Mouse (Mus musculus): ENCODE results near the gene Efcab5. TPM values are rescaled to one million over a fixed set of nuclear protein-coding genes. Genes with fewer than 3 reads are reported as not detected.

The Efcab5 gene
- 0.21 and 0.59 TPM in 2 replicates for polyA plus RNA-seq (2014; fragmentation: Nextera tagmentation; extraction: Ambion mirVana)

- WGBS = 88% methylated on average over 6 of the region's 6 CpGs
- H3K4me3 ChIP-seq (ENCODE audit: low read depth, low read length) = no peak within 1 kb of the TSS
- no peak for ATAC-seq (ENCODE audit: insufficient read depth, low FRiP score, low TSS enrichment)
- no peak within 1 kb of the TSS for H3K27ac ChIP-seq (ENCODE audit: low read depth, low read length)
- H3K36me3 ChIP-seq (ENCODE audit: control insufficient read depth, insufficient read depth, low read length) = no peaks in the 10 kb centered on the region
- no peaks in the 10 kb centered on the region for H3K4me1 ChIP-seq (ENCODE audit: control insufficient read depth, insufficient read depth, low read length)
- H3K9me3 ChIP-seq (ENCODE audit: control insufficient read depth, low read length) = no peaks in the 10 kb centered on the region
- no peak within 1 kb of the TSS for H3K4me2 ChIP-seq (ENCODE audit: low read depth)
- H3K9ac ChIP-seq (ENCODE audit: low read length) = no peak within 1 kb of the TSS
- DNase-seq (ENCODE audit: low spot score) = no peak
- no peaks in the 10 kb centered on the region for H3K27me3 ChIP-seq (ENCODE audit: control insufficient read depth, insufficient read depth, low read length)
Measured at GRCm38 (mm10) chr11:77188868-77189267, at the start of gene Efcab5. TSS of gene Efcab5 (minus strand) at chr11:77188968.

DNA sequence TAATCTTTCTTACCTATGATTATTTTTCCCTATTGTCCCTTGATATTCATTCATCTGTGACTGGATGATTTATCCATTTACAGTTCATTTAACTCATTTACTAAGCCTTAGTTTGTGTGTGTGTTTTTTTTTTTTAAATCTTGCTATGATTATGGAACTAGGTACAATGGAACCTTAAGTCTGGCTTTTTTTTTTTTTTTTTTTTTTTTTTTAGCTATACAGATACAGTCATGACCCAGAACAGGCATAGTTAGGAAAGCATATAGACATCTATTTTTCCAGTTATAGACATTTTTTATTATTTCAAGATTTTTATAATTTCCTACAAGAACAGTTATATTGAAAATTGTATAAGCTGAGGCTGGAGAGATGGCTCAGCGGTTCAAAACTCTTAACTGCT, 46.5 kb upstream of the Efcab5 start:
- Histone ChIP-seq H3K9ac (ENCODE audit: low read length) (no peak overlapping the region), H3K4me1 (ENCODE audit: control insufficient read depth, insufficient read depth, low read length) (no peaks in the 10 kb centered on the region), H3K27ac (ENCODE audit: low read depth, low read length) (no peak overlapping the region), H3K9me3 (ENCODE audit: control insufficient read depth, low read length) (no peaks in the 10 kb centered on the region), H3K36me3 (ENCODE audit: control insufficient read depth, insufficient read depth, low read length) (no peaks in the 10 kb centered on the region), H3K4me2 (ENCODE audit: low read depth) (no peak overlapping the region), H3K4me3 (ENCODE audit: low read depth, low read length) (no peak overlapping the region), H3K27me3 (ENCODE audit: control insufficient read depth, insufficient read depth, low read length) (no peaks in the 10 kb centered on the region)
- ATAC-seq (ENCODE audit: insufficient read depth, low FRiP score, low TSS enrichment) (no peak), DNase-seq (ENCODE audit: low spot score) (no peak)
- WGBS = 91% methylated on average over 1 of the region's 1 CpGs

DNA sequence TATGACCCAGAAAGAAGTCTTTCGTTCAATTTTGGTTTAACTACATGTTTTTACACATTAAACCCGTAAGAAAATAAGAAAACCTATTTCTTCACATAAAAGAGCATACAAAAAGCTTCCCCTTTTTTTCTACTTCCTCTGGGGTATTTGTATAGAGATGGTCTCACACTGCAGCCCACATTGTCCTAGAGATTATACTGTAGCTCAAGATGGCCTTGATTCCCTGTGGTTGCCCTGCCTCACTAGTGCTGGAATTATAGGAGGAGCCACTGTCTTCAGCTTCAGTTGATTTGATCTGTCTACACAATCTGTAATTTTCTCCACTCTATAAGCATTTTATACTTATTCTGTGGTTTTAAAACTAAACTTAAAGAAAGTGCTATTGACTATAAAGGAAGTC, 42.7 kb upstream of the Efcab5 start:
- ATAC-seq (ENCODE audit: insufficient read depth, low FRiP score, low TSS enrichment) (no peak), DNase-seq (ENCODE audit: low spot score) (no peak)
- Histone ChIP-seq H3K27ac (ENCODE audit: low read depth, low read length) (no peak overlapping the region), H3K4me2 (ENCODE audit: low read depth) (no peak overlapping the region), H3K4me1 (ENCODE audit: control insufficient read depth, insufficient read depth, low read length) (no peaks in the 10 kb centered on the region), H3K9ac (ENCODE audit: low read length) (no peak overlapping the region), H3K4me3 (ENCODE audit: low read depth, low read length) (no peak overlapping the region), H3K27me3 (ENCODE audit: control insufficient read depth, insufficient read depth, low read length) (no peaks in the 10 kb centered on the region), H3K36me3 (ENCODE audit: control insufficient read depth, insufficient read depth, low read length) (no peaks in the 10 kb centered on the region), H3K9me3 (ENCODE audit: control insufficient read depth, low read length) (no peaks in the 10 kb centered on the region)
- WGBS = 95% methylated on average over 2 of the region's 2 CpGs

- H3K4me2 ChIP-seq (ENCODE audit: low read depth) = no peak overlapping the region
- H3K36me3 ChIP-seq (ENCODE audit: control insufficient read depth, insufficient read depth, low read length) = no peaks in the 10 kb centered on the region
- no peak overlapping the region for H3K9ac ChIP-seq (ENCODE audit: low read length)
- no peak overlapping the region for H3K27ac ChIP-seq (ENCODE audit: low read depth, low read length)
- no peak overlapping the region for H3K4me3 ChIP-seq (ENCODE audit: low read depth, low read length)
- no peaks in the 10 kb centered on the region for H3K27me3 ChIP-seq (ENCODE audit: control insufficient read depth, insufficient read depth, low read length)
- no peaks in the 10 kb centered on the region for H3K4me1 ChIP-seq (ENCODE audit: control insufficient read depth, insufficient read depth, low read length)
- ATAC-seq (ENCODE audit: insufficient read depth, low FRiP score, low TSS enrichment) (no peak), DNase-seq (ENCODE audit: low spot score) (no peak)
- WGBS = 81% methylated on average over 2 of the region's 2 CpGs
- H3K9me3 ChIP-seq (ENCODE audit: control insufficient read depth, low read length) = no peaks in the 10 kb centered on the region
Measured at GRCm38 (mm10) chr11:77230765-77231164, 42.0 kb upstream of the Efcab5 start.

DNA sequence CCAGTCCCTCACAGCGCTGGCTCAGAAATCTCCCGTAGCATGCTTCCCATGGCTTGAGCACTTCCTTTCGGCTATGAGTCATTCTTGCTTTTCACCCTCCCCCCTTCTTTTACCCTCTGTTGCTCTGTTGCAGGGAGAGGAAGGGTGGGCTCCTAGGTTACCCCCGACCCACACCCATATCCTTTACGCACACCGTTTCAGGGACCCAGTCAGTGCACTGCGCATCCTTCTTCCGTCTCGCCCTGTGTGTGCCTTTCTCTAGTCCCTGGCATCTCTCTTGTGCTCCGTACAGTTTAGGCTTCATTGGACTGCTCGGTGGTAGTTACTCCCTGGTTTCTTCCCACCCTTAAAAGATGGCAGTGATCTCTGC, 28.0 kb upstream of the Efcab5 start:
- peak overlapping the region; percentile 84 for H3K9ac ChIP-seq (ENCODE audit: low read length)
- H3K4me1 ChIP-seq (ENCODE audit: control insufficient read depth, insufficient read depth, low read length) = peaks cover 5% of the 10 kb centered on the region; the same call in 1 of the 2 replicates
- H3K4me3 ChIP-seq (ENCODE audit: low read depth, low read length) = peak overlapping the region; percentile 90
- no peak for DNase-seq (ENCODE audit: low spot score)
- H3K4me2 ChIP-seq (ENCODE audit: low read depth) = peak overlapping the region; percentile 89
- peak overlapping the region; percentile 98 for H3K27ac ChIP-seq (ENCODE audit: low read depth, low read length)
- WGBS = under 1% methylated on average over 11 of the region's 11 CpGs
- peak; percentile 53 for ATAC-seq (ENCODE audit: insufficient read depth, low FRiP score, low TSS enrichment)
- H3K27me3 ChIP-seq (ENCODE audit: control insufficient read depth, insufficient read depth, low read length) = no peaks in the 10 kb centered on the region
- no peaks in the 10 kb centered on the region for H3K36me3 ChIP-seq (ENCODE audit: control insufficient read depth, insufficient read depth, low read length)
- no peaks in the 10 kb centered on the region for H3K9me3 ChIP-seq (ENCODE audit: control insufficient read depth, low read length)

DNA sequence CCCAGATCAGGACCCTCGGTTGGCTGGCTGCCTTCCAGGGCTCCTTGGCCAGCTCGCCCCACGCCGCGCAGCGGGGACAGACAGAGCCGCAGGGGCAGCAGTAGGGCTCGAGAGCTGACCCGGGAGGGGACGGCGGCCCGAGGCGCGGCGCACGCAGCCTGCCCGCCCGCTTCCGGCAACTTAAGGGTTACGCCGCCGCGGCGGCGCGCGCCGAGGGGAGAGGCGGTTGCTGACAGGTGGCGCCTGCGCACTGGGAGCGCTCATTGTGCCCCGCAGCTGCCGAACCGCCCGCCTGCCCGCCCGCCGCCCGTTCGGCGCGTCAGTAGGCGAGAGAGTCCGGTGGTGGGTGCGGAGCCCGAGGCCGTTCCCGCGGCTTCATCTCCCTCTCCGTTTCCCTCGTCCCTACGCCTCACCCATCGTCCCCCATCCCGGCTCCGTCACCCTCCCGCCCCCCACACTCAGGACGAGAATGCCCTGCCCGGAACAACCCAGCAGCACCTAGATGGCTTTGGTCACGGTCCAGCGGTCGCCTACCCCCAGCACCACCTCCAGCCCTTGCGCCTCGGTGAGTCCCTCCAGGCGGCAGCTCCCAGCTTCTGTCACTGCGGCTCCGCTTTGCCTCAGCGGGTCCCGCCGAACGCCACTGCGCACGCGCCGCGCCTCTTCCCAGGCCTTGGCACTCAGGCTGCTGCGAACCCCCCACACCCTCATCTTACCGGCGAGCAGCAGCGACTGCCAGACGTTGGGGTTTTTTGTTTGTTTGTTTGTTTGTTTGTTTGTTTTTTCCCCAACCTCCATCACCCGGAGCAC, 27.4 kb upstream of the Efcab5 start, which contains the start of gene Ssh2:
TSS of gene Ssh2 (plus strand) at position 337 of the 810 bp plus-strand sequence.
- DNase-seq (ENCODE audit: low spot score) (peak; percentile 95), ATAC-seq (ENCODE audit: insufficient read depth, low FRiP score, low TSS enrichment) (peak; percentile 85)
- H3K9me3 ChIP-seq (ENCODE audit: control insufficient read depth, low read length) = no peaks in the 10 kb centered on the region
- under 1% methylated on average over 50 of the region's 82 CpGs for WGBS
- H3K27ac ChIP-seq (ENCODE audit: low read depth, low read length) = peak within 1 kb of the TSS; percentile 98
- no peaks in the 10 kb centered on the region for H3K27me3 ChIP-seq (ENCODE audit: control insufficient read depth, insufficient read depth, low read length)
- peak within 1 kb of the TSS; percentile 89 for H3K4me2 ChIP-seq (ENCODE audit: low read depth)
- H3K4me3 ChIP-seq (ENCODE audit: low read depth, low read length) = peak within 1 kb of the TSS; percentile 90
- H3K4me1 ChIP-seq (ENCODE audit: control insufficient read depth, insufficient read depth, low read length) = peaks cover 5% of the 10 kb centered on the region; the same call in 1 of the 2 replicates
- no peaks in the 10 kb centered on the region for H3K36me3 ChIP-seq (ENCODE audit: control insufficient read depth, insufficient read depth, low read length)
- peak within 1 kb of the TSS; percentile 84 for H3K9ac ChIP-seq (ENCODE audit: low read length)

- 0 out of 2 replicates have a peak, but pooled peaks have one; percentile 14 for ATAC-seq (ENCODE audit: insufficient read depth, low FRiP score, low TSS enrichment)
- Histone ChIP-seq H3K36me3 (ENCODE audit: control insufficient read depth, insufficient read depth, low read length) (no peaks in the 10 kb centered on the region), H3K9me3 (ENCODE audit: control insufficient read depth, low read length) (no peaks in the 10 kb centered on the region), H3K27me3 (ENCODE audit: control insufficient read depth, insufficient read depth, low read length) (no peaks in the 10 kb centered on the region), H3K27ac (ENCODE audit: low read depth, low read length) (peak overlapping the region; percentile 98), H3K9ac (ENCODE audit: low read length) (peak overlapping the region; percentile 84), H3K4me2 (ENCODE audit: low read depth) (peak overlapping the region; percentile 89), H3K4me3 (ENCODE audit: low read depth, low read length) (peak overlapping the region; percentile 90), H3K4me1 (ENCODE audit: control insufficient read depth, insufficient read depth, low read length) (peaks cover 5% of the 10 kb centered on the region; the same call in 1 of the 2 replicates)
- no peak for DNase-seq (ENCODE audit: low spot score)
- under 1% methylated on average over 11 of the region's 11 CpGs for WGBS
Measured at GRCm38 (mm10) chr11:77215483-77215882, 26.7 kb upstream of the Efcab5 start.

GRCm38 (mm10) chr11:77214755-77215154, 26.0 kb upstream of the Efcab5 start:
- Histone ChIP-seq H3K9me3 (ENCODE audit: control insufficient read depth, low read length) (no peaks in the 10 kb centered on the region), H3K4me1 (ENCODE audit: control insufficient read depth, insufficient read depth, low read length) (peaks cover 5% of the 10 kb centered on the region; the same call in 1 of the 2 replicates), H3K27me3 (ENCODE audit: control insufficient read depth, insufficient read depth, low read length) (no peaks in the 10 kb centered on the region), H3K4me2 (ENCODE audit: low read depth) (no peak overlapping the region), H3K36me3 (ENCODE audit: control insufficient read depth, insufficient read depth, low read length) (no peaks in the 10 kb centered on the region), H3K4me3 (ENCODE audit: low read depth, low read length) (no peak overlapping the region), H3K27ac (ENCODE audit: low read depth, low read length) (no peak overlapping the region), H3K9ac (ENCODE audit: low read length) (no peak overlapping the region)
- no peak; the same call in 1 of the 2 replicates for ATAC-seq (ENCODE audit: insufficient read depth, low FRiP score, low TSS enrichment)
- peak; percentile 47 for DNase-seq (ENCODE audit: low spot score)
- 7% methylated on average over 1 of the region's 1 CpGs for WGBS

Data from neural tube, embryonic 11.5 days (tissue).